Mouse (Mus musculus) erythroid progenitor cell, adult 5-6 weeks (primary cell): ENCODE data around the gene Tgm2. TPM values are rescaled to one million over a fixed set of nuclear protein-coding genes. Genes with fewer than 3 reads are reported as not detected.

Source experiments
- ATAC-seq: replicated peaks from 2 replicates; pipeline ENCODE4 v1.8.0; 2016; ENCODE audit warnings: moderate number of reproducible peaks, mild to moderate bottlenecking, moderate TSS enrichment, inconsistent platforms; ENCODE audit not compliant: poor library complexity, low FRiP score, severe bottlenecking
- total RNA-seq, 2 experiments: library from RNA; stranded (forward) in 1 of 2; stranded (reverse) in 1 of 2; fragments of 150-400 nt in 1 of 2; fragments of 186-747, 209-891 nt in 1 of 2; gene quantifications; 2 replicates each; pipeline versions ENCODE4 v1.2.3 to v1.2.4; 2015 to 2017; ENCODE audit warnings: low replicate concordance in 2 of 2

Gene Tgm2
- total RNA-seq, 2 experiments from 2014 or later, result 16.3 to 23.0 TPM

GRCm38 (mm10) chr2:158169351-158169750 lies 23.1 kb upstream of the Tgm2 start:
- ATAC-seq, result no peak

- ATAC-seq, result no peak
Measured at GRCm38 (mm10) chr2:158168741-158169211, 22.5 kb upstream of the Tgm2 start.

- ATAC-seq, result no peak
Measured at GRCm38 (mm10) chr2:158167496-158168205, 21.4 kb upstream of the Tgm2 start.

- ATAC-seq, result no peak
Measured at GRCm38 (mm10) chr2:158166628-158167027, 20.4 kb upstream of the Tgm2 start.

GRCm38 (mm10) chr2:158165776-158166175 lies 19.5 kb upstream of the Tgm2 start:
- ATAC-seq, result no peak

- ATAC-seq, result no peak
Measured at GRCm38 (mm10) chr2:158163034-158163433, 16.8 kb upstream of the Tgm2 start.

GRCm38 (mm10) chr2:158161761-158162160 lies 15.5 kb upstream of the Tgm2 start:
- no peak for ATAC-seq

GRCm38 (mm10) chr2:158159376-158160235 lies 13.4 kb upstream of the Tgm2 start:
- ATAC-seq, result 0 out of 2 replicates have a peak, but pooled peaks have one; percentile 28

- ATAC-seq, result no peak
Measured at GRCm38 (mm10) chr2:158157654-158158053, 11.4 kb upstream of the Tgm2 start.

GRCm38 (mm10) chr2:158156487-158156886 lies 10.3 kb upstream of the Tgm2 start:
- ATAC-seq, result no peak

GRCm38 (mm10) chr2:158155615-158156014 lies 9.4 kb upstream of the Tgm2 start:
- no peak for ATAC-seq

GRCm38 (mm10) chr2:158155101-158155500 lies 8.9 kb upstream of the Tgm2 start:
- ATAC-seq, result no peak

GRCm38 (mm10) chr2:158154641-158155040 lies 8.4 kb upstream of the Tgm2 start:
- ATAC-seq, result no peak

- peak; percentile 80 for ATAC-seq
Measured at GRCm38 (mm10) chr2:158153728-158154343, 7.6 kb upstream of the Tgm2 start.

GRCm38 (mm10) chr2:158152685-158153309 lies 6.6 kb upstream of the Tgm2 start:
- ATAC-seq, result 0 out of 2 replicates have a peak, but pooled peaks have one; percentile 14

- no peak for ATAC-seq
Measured at GRCm38 (mm10) chr2:158151077-158151476, 4.8 kb upstream of the Tgm2 start.

GRCm38 (mm10) chr2:158146971-158147370 lies 735 bp upstream of the Tgm2 start:
- ATAC-seq, result no peak

- ATAC-seq, result no peak
Measured at GRCm38 (mm10) chr2:158145528-158146065, 639 bp downstream of the Tgm2 start.

- ATAC-seq, result no peak
Measured at GRCm38 (mm10) chr2:158144750-158145527, 1.3 kb downstream of the Tgm2 start.
